Mouse (Mus musculus) spleen, postnatal 14 days (tissue): ENCODE results near the gene Krtap13-1.
"Not testable (repeated sequence)": the region's sequence is repeated elsewhere in the genome, so short reads cannot be mapped to it uniquely, and the experiment has no call there.

Experiments
- DNase-seq, 2 experiments: peaks; one replicate each; pipeline ENCODE4 v3.0.0; 2021 to 2022; ENCODE audit warnings: low spot score in 2 of 2

The Krtap13-1 gene

GRCm38 (mm10) chr16:88728812-88729275, at the start of gene Krtap13-1:
Krtap13-1 (plus strand) TSS chr16:88728862.
- DNase-seq, result no peak

GRCm38 (mm10) chr16:88679099-88679498, 49.6 kb upstream of the Krtap13-1 start:
- no peak for DNase-seq

- DNase-seq, result no peak
Observed at GRCm38 (mm10) chr16:88681282-88681681, 47.4 kb upstream of the Krtap13-1 start.

GRCm38 (mm10) chr16:88696256-88696655, 32.4 kb upstream of the Krtap13-1 start:
- DNase-seq, result no peak

- DNase-seq, result peak; percentile 12 to 47
Observed at GRCm38 (mm10) chr16:88701072-88701864, 27.4 kb upstream of the Krtap13-1 start.

GRCm38 (mm10) chr16:88707496-88708012, 21.1 kb upstream of the Krtap13-1 start, which contains the start of gene 2310061N02Rik:
2310061N02Rik (minus strand) TSS chr16:88707962.
- no peak for DNase-seq

- DNase-seq, result no peak
Observed at GRCm38 (mm10) chr16:88710757-88711156, 17.9 kb upstream of the Krtap13-1 start.

- no peak for DNase-seq
Observed at GRCm38 (mm10) chr16:88711245-88711644, 17.4 kb upstream of the Krtap13-1 start.

- DNase-seq, result no peak
Observed at GRCm38 (mm10) chr16:88716549-88716948, 12.1 kb upstream of the Krtap13-1 start.

GRCm38 (mm10) chr16:88720031-88720430, 8.6 kb upstream of the Krtap13-1 start:
- DNase-seq, result no peak

GRCm38 (mm10) chr16:88735391-88735790, 6.7 kb downstream of the Krtap13-1 start:
- DNase-seq, result no peak

GRCm38 (mm10) chr16:88744750-88745340, 16.2 kb downstream of the Krtap13-1 start:
- no peak for DNase-seq

- DNase-seq, result no peak
Observed at GRCm38 (mm10) chr16:88747943-88748342, 19.3 kb downstream of the Krtap13-1 start.

GRCm38 (mm10) chr16:88751535-88751934, 22.9 kb downstream of the Krtap13-1 start, which contains the start of gene Krtap13:
Krtap13 (minus strand) TSS chr16:88751635.
- not testable (repeated sequence) for DNase-seq

- not testable (repeated sequence) for DNase-seq
Observed at GRCm38 (mm10) chr16:88758547-88758946, 29.9 kb downstream of the Krtap13-1 start, which contains the start of gene 2310034C09Rik. 2310034C09Rik (plus strand) TSS chr16:88758847.

GRCm38 (mm10) chr16:88774106-88774505, 45.4 kb downstream of the Krtap13-1 start, which contains the start of gene 2310057N15Rik:
2310057N15Rik (minus strand) TSS chr16:88774206.
- DNase-seq, result no peak

GRCm38 (mm10) chr16:88777596-88777995, 48.9 kb downstream of the Krtap13-1 start, which contains the start of gene Gm5965:
Gm5965 (plus strand) TSS chr16:88777896.
- no peak for DNase-seq
